Mouse (Mus musculus) ES-Bruce4 (cell line): ENCODE results near the gene Aqp8. TPM values are rescaled to one million over a fixed set of nuclear protein-coding genes. Genes with fewer than 3 reads are reported as not detected.

Experiments used
- H3K27ac ChIP-seq: 2 replicates; pipeline ENCODE4 v1.5.1; 2012; ENCODE audit warnings: low read length, inconsistent platforms; ENCODE audit not compliant: insufficient read depth
- H3K27me3 ChIP-seq: 2 replicates; pipeline ENCODE4 v1.6.1; 2012; ENCODE audit warnings: mild to moderate bottlenecking, low read length, inconsistent platforms; ENCODE audit not compliant: control insufficient read depth, poor library complexity, insufficient read depth, severe bottlenecking
- H3K36me3 ChIP-seq: 2 replicates; pipeline ENCODE4 v1.6.1; 2012; ENCODE audit warnings: inconsistent platforms, mild to moderate bottlenecking, low read length, moderate library complexity; ENCODE audit not compliant: control insufficient read depth, poor library complexity, insufficient read depth, severe bottlenecking
- H3K4me1 ChIP-seq: one replicate; pipeline ENCODE4 v1.8.1; 2011; ENCODE audit warnings: low read length; ENCODE audit not compliant: control insufficient read depth, insufficient read depth
- H3K4me3 ChIP-seq: 2 replicates; pipeline ENCODE4 v1.5.1; 2011; ENCODE audit warnings: low read depth, mild to moderate bottlenecking, low read length
- H3K9ac ChIP-seq: 2 replicates; pipeline ENCODE4 v1.6.1; 2012; ENCODE audit warnings: low read depth, mild to moderate bottlenecking, inconsistent platforms; ENCODE audit not compliant: poor library complexity, severe bottlenecking
- H3K9me3 ChIP-seq: replicated peaks from 2 replicates; pipeline ENCODE4 v1.6.1; 2012; ENCODE audit warnings: mild to moderate bottlenecking, low read length, inconsistent platforms; ENCODE audit not compliant: control insufficient read depth, poor library complexity, insufficient read depth, severe bottlenecking
- CTCF ChIP-seq: IDR thresholded peaks from one replicate; pipeline ENCODE4 v1.8.1; 2011; ENCODE audit warnings: low read depth, low read length
- EP300 ChIP-seq: IDR thresholded peaks from 2 replicates; pipeline ENCODE4 v1.6.1; 2011; ENCODE audit warnings: low read depth, low read length; ENCODE audit not compliant: insufficient read depth
- POLR2A ChIP-seq: IDR thresholded peaks from one replicate; pipeline ENCODE4 v1.8.1; 2011; ENCODE audit warnings: low read length; ENCODE audit not compliant: insufficient read depth
- polyA plus RNA-seq: library from polyadenylated mRNA; stranded (reverse); fragments of >200 nt; gene quantifications from 2 replicates; pipeline ENCODE4 v1.2.4, GENCODE M21; 2011; ENCODE audit warnings: low read depth; ENCODE audit not compliant: missing spikeins, insufficient read depth, insufficient read length

Aqp8 gene
- polyA plus RNA-seq, 1 experiment: not detected

DNA sequence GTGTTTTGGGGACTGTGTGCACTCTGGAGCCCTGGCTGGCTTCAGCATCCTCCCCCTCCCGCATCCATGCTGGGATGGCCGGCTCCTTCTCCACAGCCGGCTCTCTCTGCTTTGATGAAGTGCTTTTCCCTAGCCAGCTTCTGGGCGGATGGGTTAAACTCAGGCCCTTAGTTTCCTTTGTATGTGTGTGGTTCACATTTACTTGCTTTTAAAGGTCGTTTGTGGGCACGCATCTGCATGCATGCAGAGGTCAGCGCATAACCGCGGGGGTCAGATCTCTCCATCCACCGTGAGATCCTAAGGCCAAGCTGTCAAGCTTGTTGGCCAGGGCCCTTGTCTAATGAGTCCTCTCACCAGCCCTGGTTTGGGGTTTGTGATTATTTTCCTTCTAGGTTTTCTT lies 12.4 kb upstream of the Aqp8 start:
- Histone ChIP-seq H3K9me3 (no peaks in the 10 kb centered on the region), H3K27ac (no peak overlapping the region), H3K36me3 (no peaks in the 10 kb centered on the region), H3K9ac (no peak overlapping the region), H3K27me3 (no peaks in the 10 kb centered on the region), H3K4me1 (no peaks in the 10 kb centered on the region), H3K4me3 (no peak overlapping the region)
- no peak for TF ChIP-seq POLR2A

GRCm38 (mm10) chr7:123450515-123450914 lies 11.6 kb upstream of the Aqp8 start:
- H3K9me3 ChIP-seq: no peaks in the 10 kb centered on the region
- H3K36me3 ChIP-seq: no peaks in the 10 kb centered on the region
- H3K9ac ChIP-seq: no peak overlapping the region
- H3K27me3 ChIP-seq: no peaks in the 10 kb centered on the region
- TF ChIP-seq CTCF (no peak), EP300 (no peak)
- H3K4me3 ChIP-seq: no peak overlapping the region
- H3K27ac ChIP-seq: no peak overlapping the region
- H3K4me1 ChIP-seq: no peaks in the 10 kb centered on the region

DNA sequence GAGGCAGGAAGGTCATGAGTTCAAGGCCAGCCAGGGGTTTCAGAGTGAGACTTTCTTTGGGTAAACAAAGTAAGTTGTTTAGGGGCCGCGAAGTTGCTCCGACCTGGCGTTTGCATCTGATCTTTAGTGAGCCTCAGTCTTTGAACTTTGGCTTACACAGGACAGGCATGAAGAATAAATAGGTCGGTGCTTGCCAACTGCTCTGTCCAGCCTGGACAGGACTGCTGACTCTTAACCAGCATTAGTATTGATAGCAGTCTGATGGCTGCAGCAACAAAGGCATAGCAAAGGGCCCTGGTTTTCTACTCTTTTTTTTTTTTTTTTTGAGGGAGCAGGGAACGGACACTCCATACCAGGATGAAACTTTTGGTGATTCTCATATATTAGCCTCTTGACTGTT lies 9.5 kb upstream of the Aqp8 start:
- Histone ChIP-seq H3K36me3 (no peaks in the 10 kb centered on the region), H3K27me3 (no peaks in the 10 kb centered on the region), H3K27ac (no peak overlapping the region), H3K4me1 (no peaks in the 10 kb centered on the region), H3K4me3 (no peak overlapping the region), H3K9me3 (no peaks in the 10 kb centered on the region), H3K9ac (no peak overlapping the region)
- TF ChIP-seq EP300: no peak
- TF ChIP-seq POLR2A: no peak

- TF ChIP-seq EP300: no peak
- no peak for TF ChIP-seq POLR2A
- TF ChIP-seq CTCF: no peak
- Histone ChIP-seq H3K27ac (no peak overlapping the region), H3K27me3 (no peaks in the 10 kb centered on the region), H3K36me3 (no peaks in the 10 kb centered on the region), H3K9ac (no peak overlapping the region), H3K4me1 (no peaks in the 10 kb centered on the region), H3K4me3 (no peak overlapping the region), H3K9me3 (no peaks in the 10 kb centered on the region)
Observed at GRCm38 (mm10) chr7:123453066-123453465, 9.0 kb upstream of the Aqp8 start.

DNA sequence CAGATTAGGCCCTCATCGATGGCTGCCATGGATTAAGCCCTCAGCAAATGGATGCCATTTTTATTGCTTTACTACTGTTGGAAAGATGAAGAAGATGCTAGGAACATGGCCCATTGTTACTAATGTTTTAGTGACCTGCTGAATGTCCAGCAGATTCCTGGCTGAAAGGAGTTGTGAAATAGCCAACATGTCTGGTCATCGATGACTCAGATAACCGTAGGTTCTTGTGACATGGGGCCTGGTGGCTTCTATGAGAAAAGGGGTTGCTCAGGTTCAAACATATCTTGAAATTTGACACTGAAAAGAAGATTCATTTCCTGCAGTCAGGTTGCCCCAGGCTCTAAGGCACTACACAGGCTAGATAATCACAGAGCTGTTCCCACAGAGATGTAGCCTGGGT lies 7.0 kb upstream of the Aqp8 start:
- Histone ChIP-seq H3K27ac (no peak overlapping the region), H3K4me1 (no peaks in the 10 kb centered on the region), H3K4me3 (no peak overlapping the region), H3K9ac (no peak overlapping the region), H3K9me3 (no peaks in the 10 kb centered on the region), H3K36me3 (no peaks in the 10 kb centered on the region), H3K27me3 (no peaks in the 10 kb centered on the region)
- TF ChIP-seq POLR2A: no peak
- no peak for TF ChIP-seq EP300
- no peak for TF ChIP-seq CTCF

DNA sequence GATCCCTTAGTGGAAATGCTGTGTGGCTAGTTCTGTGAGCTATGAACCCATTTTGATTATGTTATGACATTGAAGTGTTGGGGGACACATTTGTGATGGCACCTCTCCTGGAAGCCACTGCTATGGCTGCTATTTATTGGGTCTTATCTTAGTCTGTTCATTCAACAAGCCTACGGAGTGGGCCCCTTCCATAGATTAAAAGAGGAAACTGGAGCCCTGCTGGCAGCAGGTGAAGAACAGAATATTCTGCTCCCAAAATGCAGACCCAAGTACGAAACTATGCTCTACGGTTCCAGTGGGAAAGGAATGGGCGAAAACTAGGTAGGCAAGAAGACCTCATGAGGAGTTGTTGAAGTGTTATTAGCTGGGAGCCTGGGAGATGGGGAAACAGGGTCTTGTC lies 3.8 kb upstream of the Aqp8 start:
- Histone ChIP-seq H3K36me3 (no peaks in the 10 kb centered on the region), H3K4me1 (no peaks in the 10 kb centered on the region), H3K4me3 (no peak overlapping the region), H3K27ac (no peak overlapping the region), H3K27me3 (no peaks in the 10 kb centered on the region), H3K9ac (no peak overlapping the region), H3K9me3 (no peaks in the 10 kb centered on the region)
- TF ChIP-seq CTCF: no peak
- no peak for TF ChIP-seq POLR2A
- TF ChIP-seq EP300: no peak
